Mouse (Mus musculus) neural tube, embryonic 14.5 days (tissue): Measurements from ENCODE around the gene Gm904. TPM values are rescaled to one million over a fixed set of nuclear protein-coding genes. Genes with fewer than 3 reads are reported as not detected.
"Not testable (repeated sequence)": the region's sequence is repeated elsewhere in the genome, so short reads cannot be mapped to it uniquely, and the experiment has no call there.

ENCODE experiments used
- ATAC-seq: fragments of 200-750 bp; cut with Nextera tagmentation; 2 replicates; pipeline ENCODE4 v1.8.0; 2017; ENCODE audit warnings: low read depth, mild to moderate bottlenecking, moderate TSS enrichment, moderate library complexity
- H3K27ac ChIP-seq: fragments of 300-500 bp; sonication (generic); 2 replicates; pipeline ENCODE4 v1.5.1; 2014; ENCODE audit warnings: low read depth, mild to moderate bottlenecking, control low read depth, low read length, moderate library complexity, mixed read lengths
- H3K27me3 ChIP-seq: fragments of 300-500 bp; sonication (generic); 2 replicates; pipeline ENCODE4 v1.6.1; 2014; ENCODE audit warnings: low read length; ENCODE audit not compliant: control insufficient read depth, insufficient read depth
- H3K36me3 ChIP-seq: fragments of 300-500 bp; sonication (generic); 2 replicates; pipeline ENCODE4 v1.6.1; 2014; ENCODE audit warnings: low read length, mixed read lengths; ENCODE audit not compliant: control insufficient read depth, insufficient read depth
- H3K4me1 ChIP-seq: fragments of 300-500 bp; sonication (generic); 2 replicates; pipeline ENCODE4 v1.6.1; 2014; ENCODE audit warnings: low read length; ENCODE audit not compliant: control insufficient read depth, insufficient read depth
- H3K4me2 ChIP-seq: fragments of 300-500 bp; sonication (generic); 2 replicates; pipeline ENCODE4 v1.6.1; 2014; ENCODE audit warnings: mild to moderate bottlenecking, low read depth, low read length, control low read depth
- H3K4me3 ChIP-seq: fragments of 300-500 bp; sonication (generic); 2 replicates; pipeline ENCODE4 v1.5.1; 2014; ENCODE audit warnings: low read depth, low read length, control low read depth, mixed read lengths
- H3K9ac ChIP-seq: fragments of 300-500 bp; sonication (generic); replicated peaks from 2 replicates; pipeline ENCODE4 v1.6.1; 2014; ENCODE audit warnings: low read depth, mild to moderate bottlenecking, control low read depth, low read length, mixed read lengths
- H3K9me3 ChIP-seq: fragments of 300-500 bp; sonication (generic); 2 replicates; pipeline ENCODE4 v1.6.1; 2016; ENCODE audit warnings: low read length; ENCODE audit not compliant: control insufficient read depth
- WGBS: fragments of 180-500 bp; shearing (Covaris S2); extraction: QIAGEN DNeasy Blood & Tissue Kit; methylation state at CpG from one replicate; pipeline ENCODE4 v1.1.7; 2014; 5-methylcytosine and 5-hydroxymethylcytosine counted together
- microRNA-seq: library from miRNA; unstranded; fragments of <30 nt; microRNA quantifications from one replicate; pipeline ENCODE4, GENCODE M21; 2016
- polyA plus RNA-seq: library from polyadenylated mRNA; unstranded; fragments of >200 nt; fragmentation: Nextera tagmentation; extraction: Ambion mirVana; gene quantifications from 2 replicates; pipeline ENCODE4 v1.2.1, GENCODE M21; 2014

The Gm904 gene
- polyA plus RNA-seq = not detected in 2 replicates

GRCm38 (mm10) chr13:50642928-50643327 is at the start of gene Gm904:
Gm904 (plus strand) TSS chr13:50643228.
- not testable (repeated sequence) for H3K9me3 ChIP-seq, H3K27me3 ChIP-seq, ATAC-seq, H3K27ac ChIP-seq, H3K4me2 ChIP-seq, H3K4me1 ChIP-seq, H3K36me3 ChIP-seq, H3K4me3 ChIP-seq, H3K9ac ChIP-seq

- H3K4me2 ChIP-seq, H3K9ac ChIP-seq, H3K27ac ChIP-seq, ATAC-seq, H3K36me3 ChIP-seq, H3K4me1 ChIP-seq, H3K27me3 ChIP-seq, H3K9me3 ChIP-seq, H3K4me3 ChIP-seq: not testable (repeated sequence)
- WGBS = 90% methylated on average over 2 of the region's 2 CpGs
Measured at GRCm38 (mm10) chr13:50648771-50649170, 5.7 kb downstream of the Gm904 start.

Small RNAs within 50 kb of the gene (microRNA-seq; reads per million reads assigned to microRNA genes)
- not detected for gene Gm23952
- gene Mir683-2 = not detected

Other genes starting within 250 kb of the Gm904 start
- 30.7 and 37.8 TPM in 2 replicates for gene Fbxw17, start 225.4 kb upstream of the Gm904 start, polyA plus RNA-seq
- not detected in 2 replicates for gene Gm47429, start 199.3 kb upstream of the Gm904 start, polyA plus RNA-seq
- not detected in 2 replicates for gene Nutm2, start 175.9 kb upstream of the Gm904 start, polyA plus RNA-seq
- gene Gm8765, start 55.1 kb downstream of the Gm904 start, polyA plus RNA-seq = not detected in 2 replicates